14 mouse cellular contexts compared by ENCODE assay signal in the genomic region with DNA sequence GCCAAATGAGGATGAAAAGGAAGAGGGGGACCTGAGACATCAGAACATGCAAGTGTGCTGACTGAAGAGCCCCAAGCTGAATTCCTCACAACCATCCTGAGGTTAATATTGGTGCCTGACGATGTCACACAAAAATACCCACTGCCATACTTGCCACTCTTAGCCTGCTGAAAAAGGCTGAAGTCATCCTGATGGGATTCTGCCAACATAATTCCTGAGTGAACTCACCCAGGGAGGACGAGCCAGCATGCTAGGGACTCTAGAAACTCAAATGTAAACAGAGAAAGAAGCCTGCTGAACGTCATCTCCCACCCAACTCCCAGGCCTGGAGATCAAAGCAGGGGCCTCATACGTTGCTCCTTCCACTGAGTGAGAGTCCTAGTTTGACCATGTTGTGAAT. TPM values are rescaled to one million over a fixed set of nuclear protein-coding genes. Genes with fewer than 3 reads are reported as not detected.
A peak's percentile ranks its signal among the peaks of the same experiment; 100 is the strongest.
DNase-seq lines count a peak whose midpoint lies in the region; ATAC-seq and TF ChIP-seq lines count a peak whose summit lies in the region.
"Had no signal": no experiment of that assay in that cellular context is flagged by ENCODE, and none has a peak within 500 bp of the region (broad histone marks: within the 10 kb centered on the region; RNA-seq: fewer than 3 reads in every experiment).

No protein-coding gene starts in this region.

- peaks cover 25% of the 10 kb centered on the region for H3K4me1 ChIP-seq in forebrain, embryonic 15.5 days
- peaks cover 10% of the 10 kb centered on the region; the same call in 1 of the 2 replicates for H3K4me1 ChIP-seq in forebrain, postnatal 0 days (ENCODE audit: insufficient read depth)
- H3K4me1 ChIP-seq in intestine, embryonic 14.5 days (replicated peaks; ENCODE audit: control insufficient read depth, insufficient read depth, low read length): peaks cover 23% of the 10 kb centered on the region
- no peaks in the 10 kb centered on the region for H3K4me1 ChIP-seq in intestine, postnatal 0 days (replicated peaks; ENCODE audit: control insufficient read depth, insufficient read depth, low read length)

- TF ChIP-seq CTCF in forebrain, postnatal 0 days (IDR thresholded peaks at IDR 0.05; ENCODE audit: low read depth): no peak
- TF ChIP-seq CTCF in intestine, postnatal 0 days (IDR thresholded peaks at IDR 0.05; ENCODE audit: low read depth): no peak

- H3K9ac ChIP-seq in forebrain, embryonic 15.5 days (replicated peaks): no peak overlapping the region
- H3K9ac ChIP-seq in forebrain, postnatal 0 days: no peak overlapping the region
- no peak overlapping the region for H3K9ac ChIP-seq in intestine, embryonic 14.5 days (ENCODE audit: low read length)
- H3K9ac ChIP-seq in intestine, postnatal 0 days (ENCODE audit: low read depth, low read length): no peak overlapping the region
- H3K9ac ChIP-seq: embryonic facial prominence, embryonic 15.5 days had no signal

- WGBS in forebrain, embryonic 15.5 days: 41% methylated on average over 4 of the region's 4 CpGs
- 43% methylated on average over 4 of the region's 4 CpGs for WGBS in forebrain, postnatal 0 days
- WGBS in intestine, embryonic 14.5 days: 14% methylated on average over 4 of the region's 4 CpGs
- WGBS in intestine, postnatal 0 days: 33% methylated on average over 4 of the region's 4 CpGs

- intact Hi-C loops in left cerebral cortex, postnatal 14 days (cut with DNase I): no loop called here

- ATAC-seq in forebrain, embryonic 15.5 days (replicated peaks): no peak
- ATAC-seq in forebrain, postnatal 0 days: no peak
- no peak for ATAC-seq in intestine, embryonic 14.5 days (replicated peaks; ENCODE audit: low FRiP score, low TSS enrichment, low read depth)
- no peak for ATAC-seq in intestine, postnatal 0 days

- H3K4me2 ChIP-seq in forebrain, embryonic 15.5 days (replicated peaks): no peak overlapping the region
- no peak overlapping the region for H3K4me2 ChIP-seq in forebrain, postnatal 0 days (ENCODE audit: low read depth)
- H3K4me2 ChIP-seq in intestine, embryonic 14.5 days (ENCODE audit: low read length): no peak overlapping the region
- no peak overlapping the region for H3K4me2 ChIP-seq in intestine, postnatal 0 days (replicated peaks; ENCODE audit: low read depth)
- H3K4me2 ChIP-seq: embryonic facial prominence, embryonic 15.5 days had no signal

- no peak for DNase-seq in forebrain, postnatal 0 days
- DNase-seq in intestine, embryonic 14.5 days (ENCODE audit: low spot score): no peak
- peak; percentile 52 for DNase-seq in brain, adult 2 months (ENCODE audit: low read depth, low spot score)
- peak; percentile 74 for DNase-seq in lung, postnatal 36 days
- DNase-seq in yolk sac, embryonic 10.5 days (ENCODE audit: low spot score): no peak
- DNase-seq in left cerebral cortex, postnatal 14 days (ENCODE audit: low spot score in 2 of 2): no peak
- DNase-seq: B cell, adult 2 months; cerebellum, adult 9-11 months; right cerebral cortex, postnatal 4 days; thymus, adult 18-20 months had no signal

- H3K9me3 ChIP-seq in forebrain, embryonic 15.5 days: no peaks in the 10 kb centered on the region
- no peaks in the 10 kb centered on the region for H3K9me3 ChIP-seq in forebrain, postnatal 0 days (ENCODE audit: low read length)
- no peaks in the 10 kb centered on the region for H3K9me3 ChIP-seq in intestine, embryonic 14.5 days (ENCODE audit: control insufficient read depth, low read length)
- no peaks in the 10 kb centered on the region for H3K9me3 ChIP-seq in intestine, postnatal 0 days (ENCODE audit: control insufficient read depth)
- H3K9me3 ChIP-seq: embryonic facial prominence, embryonic 15.5 days; megakaryocyte, embryonic 14.5 days had no signal

- H3K27ac ChIP-seq in forebrain, embryonic 15.5 days (replicated peaks): peak overlapping the region; percentile 86; the same call in 1 of the 2 replicates
- no peak overlapping the region for H3K27ac ChIP-seq in forebrain, postnatal 0 days (ENCODE audit: low read depth, low read length)
- H3K27ac ChIP-seq in intestine, embryonic 14.5 days (ENCODE audit: low read depth): 0 out of 2 replicates have a peak overlapping the region, but pooled peaks have one; percentile 24
- no peak overlapping the region for H3K27ac ChIP-seq in intestine, postnatal 0 days (ENCODE audit: low read depth, low read length)
- H3K27ac ChIP-seq: embryonic facial prominence, embryonic 15.5 days had no signal

- H3K4me3 ChIP-seq in forebrain, embryonic 15.5 days: no peak overlapping the region
- no peak overlapping the region for H3K4me3 ChIP-seq in forebrain, postnatal 0 days (ENCODE audit: low read depth, low read length)
- H3K4me3 ChIP-seq in intestine, embryonic 14.5 days (ENCODE audit: low read depth, low read length): no peak overlapping the region
- H3K4me3 ChIP-seq in intestine, postnatal 0 days (ENCODE audit: low read depth, low read length): no peak overlapping the region
- H3K4me3 ChIP-seq: embryonic facial prominence, embryonic 15.5 days; megakaryocyte, embryonic 14.5 days had no signal

- no peaks in the 10 kb centered on the region for H3K27me3 ChIP-seq in forebrain, embryonic 15.5 days
- no peaks in the 10 kb centered on the region for H3K27me3 ChIP-seq in forebrain, postnatal 0 days (ENCODE audit: insufficient read depth, low read length)
- no peaks in the 10 kb centered on the region for H3K27me3 ChIP-seq in intestine, embryonic 14.5 days (replicated peaks; ENCODE audit: control insufficient read depth, insufficient read depth, low read length)
- no peaks in the 10 kb centered on the region for H3K27me3 ChIP-seq in intestine, postnatal 0 days (replicated peaks; ENCODE audit: control insufficient read depth, insufficient read depth, low read length)
- H3K27me3 ChIP-seq: embryonic facial prominence, embryonic 15.5 days; megakaryocyte, embryonic 14.5 days had no signal

- H3K36me3 ChIP-seq in forebrain, embryonic 15.5 days: no peaks in the 10 kb centered on the region
- no peaks in the 10 kb centered on the region for H3K36me3 ChIP-seq in forebrain, postnatal 0 days (ENCODE audit: insufficient read depth)
- H3K36me3 ChIP-seq in intestine, embryonic 14.5 days (ENCODE audit: control insufficient read depth, insufficient read depth, low read length): peaks cover 42% of the 10 kb centered on the region
- peaks cover 6% of the 10 kb centered on the region for H3K36me3 ChIP-seq in intestine, postnatal 0 days (ENCODE audit: control insufficient read depth, insufficient read depth)

RNA-seq across cellular contexts. Expression of a gene that starts 25.7 kb away (rescaled TPM):
- 1.4 and 2.2 TPM in 2 replicates for polyA plus RNA-seq in forebrain, embryonic 15.5 days (2015; fragmentation: Nextera tagmentation; extraction: Ambion mirVana)
- total RNA-seq in forebrain, postnatal 0 days (2014; rRNA removed): 2.2 and 4.1 TPM in 2 replicates
- polyA plus RNA-seq in forebrain, postnatal 0 days (2015; fragmentation: Nextera tagmentation; extraction: Ambion mirVana): 3.0 and 3.8 TPM in 2 replicates
- polyA plus RNA-seq in intestine, embryonic 14.5 days (2014; fragmentation: Nextera tagmentation; extraction: Ambion mirVana): 13.6 and 15.0 TPM in 2 replicates
- 7.4 and 7.5 TPM in 2 replicates for polyA plus RNA-seq in intestine, postnatal 0 days (2015; fragmentation: Nextera tagmentation; extraction: Ambion mirVana)
- 1 to 10 TPM; 5.3 to 6.4 TPM for total RNA-seq in left cerebral cortex, postnatal 14 days (2021)

Comparison
In these comparisons a context has a peak if more than half of its experiments do, and no peak if none do; other contexts are left out.
1. H3K27ac ChIP-seq: peak in forebrain, embryonic 15.5 days (single experiment) and intestine, embryonic 14.5 days (single experiment); none in forebrain, postnatal 0 days (single experiment) and intestine, postnatal 0 days (single experiment).
2. DNase-seq: peak in brain, adult 2 months (single experiment) and lung, postnatal 36 days (single experiment); none in forebrain, postnatal 0 days (single experiment), intestine, embryonic 14.5 days (single experiment), yolk sac, embryonic 10.5 days (single experiment) and left cerebral cortex, postnatal 14 days (0 of 2).